Mouse (Mus musculus) mouse embryonic stem cell (cell line): ENCODE data around the gene Brip1.

Experiments
- in situ Hi-C, 2 experiments: fragments of 300-500 bp; cut with MboI; formaldehyde crosslinking; loops; 1 replicate in 1 of 2; 3 replicates in 1 of 2; pipeline ENCODE4 v1.14.3; 2019 to 2020; ENCODE audit warnings: low sequenced_read_pairs in 2 of 2, low pct_unique_long_range_greater_than_20kb in 1 of 2, mixed read lengths in 1 of 2; ENCODE audit not compliant: unreplicated experiment in 1 of 2

Brip1 gene

GRCm38 (mm10) chr11:86155638-86156037, 45.4 kb downstream of the Brip1 start:
- in situ Hi-C loops, result loop anchor here (25.0 kb wide), 1 partner anchor 293 kb away; the partner anchor contains the start of gene Gm11444 (in 2 of the 2)

DNA sequence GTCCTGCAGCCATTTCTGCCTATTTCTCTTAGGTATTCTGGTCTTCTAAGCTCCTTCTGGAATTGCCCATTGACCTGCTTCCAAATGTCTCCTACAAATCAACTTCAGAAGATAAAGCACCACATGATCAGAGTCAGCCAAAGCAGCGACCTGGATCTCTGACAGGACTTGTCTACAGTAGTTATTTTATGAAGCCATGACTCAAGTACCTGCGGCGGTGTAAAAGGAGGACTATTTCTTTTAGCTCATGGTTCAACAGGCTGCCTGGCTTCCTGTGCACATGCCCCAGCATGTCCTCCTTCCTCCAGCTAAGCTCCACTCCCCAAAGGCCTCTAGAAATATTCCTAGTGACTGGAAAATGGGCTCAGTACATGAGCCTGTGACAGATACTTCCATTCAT, 69.7 kb downstream of the Brip1 start:
- in situ Hi-C loops, result no loop called here

DNA sequence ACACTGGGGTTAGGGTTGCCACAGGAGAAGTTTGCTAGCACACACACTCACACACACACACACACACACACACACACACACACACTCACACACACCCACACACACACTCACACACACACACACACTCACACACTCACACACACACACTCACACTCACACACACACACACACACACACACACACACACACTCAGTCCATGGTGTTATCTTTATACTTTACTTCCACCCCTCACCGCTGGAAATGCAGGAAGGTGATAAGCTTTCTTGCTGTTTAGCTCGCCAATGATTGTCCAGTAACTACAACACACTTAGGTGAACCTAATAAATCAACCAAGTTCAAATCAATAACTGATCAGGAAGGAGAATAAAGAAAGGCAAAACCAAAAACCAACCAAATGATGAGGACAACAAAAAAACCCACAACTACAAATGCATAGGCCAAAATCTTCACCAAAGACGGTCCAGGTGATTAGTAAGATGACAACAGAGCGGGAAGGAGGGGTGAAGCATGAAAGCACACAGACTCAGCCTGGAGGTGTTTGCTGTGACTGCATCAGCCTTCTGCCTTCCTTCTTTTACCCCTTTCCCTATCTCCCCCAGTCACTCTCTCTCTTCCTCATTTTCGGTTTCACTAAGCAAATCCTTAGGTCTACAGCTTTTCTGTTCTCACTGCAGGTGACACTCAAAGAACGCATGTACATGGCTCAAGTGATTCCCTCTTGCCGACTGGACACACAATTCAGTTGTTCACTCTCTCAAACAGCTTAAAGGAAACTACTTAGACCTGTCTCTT, 83.7 kb downstream of the Brip1 start:
- in situ Hi-C loops, result no loop called here

DNA sequence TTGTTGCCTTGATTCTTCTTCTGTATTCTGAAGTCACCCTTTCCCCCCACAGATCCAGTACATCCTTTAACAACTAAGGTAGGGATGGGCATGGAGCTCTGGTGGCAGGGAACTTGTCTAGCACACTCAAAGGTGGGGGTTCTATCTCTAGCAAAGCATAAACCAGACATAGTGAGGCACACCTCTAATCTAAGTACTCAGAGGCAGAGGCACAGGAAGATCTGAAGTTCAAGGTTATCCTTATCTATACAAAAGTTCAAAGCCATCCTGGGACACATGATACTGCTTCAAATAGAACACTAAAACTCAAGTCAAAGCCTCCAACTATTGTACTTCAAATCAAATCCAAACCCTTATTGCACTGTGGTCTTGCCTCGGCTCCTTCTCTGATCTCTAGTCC, 85.0 kb downstream of the Brip1 start:
- in situ Hi-C loops, result no loop called here

- in situ Hi-C loops, result no loop called here
Measured at GRCm38 (mm10) chr11:86107276-86107675, 93.7 kb downstream of the Brip1 start.

DNA sequence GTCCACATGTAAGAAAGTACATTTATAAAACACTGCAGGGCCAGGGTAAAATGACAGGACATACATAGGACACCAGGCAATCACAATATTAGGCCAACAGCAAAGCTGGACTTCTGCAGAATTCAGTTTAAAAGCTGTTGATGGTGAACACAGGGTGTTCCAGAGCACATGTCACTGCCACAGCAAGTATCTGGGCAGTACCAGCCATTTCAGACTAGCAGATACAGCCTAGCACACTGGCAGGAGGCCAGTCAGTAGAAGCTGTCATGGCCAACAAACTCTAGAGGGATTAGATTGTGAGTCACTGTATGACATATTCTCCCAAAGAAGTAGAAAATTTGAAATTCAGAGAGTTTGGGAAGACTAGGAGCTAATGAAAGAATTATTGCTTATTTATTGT, 94.4 kb downstream of the Brip1 start:
- in situ Hi-C loops, result no loop called here

GRCm38 (mm10) chr11:86101191-86101590, 99.8 kb downstream of the Brip1 start:
- in situ Hi-C loops, result no loop called here

- in situ Hi-C loops, result no loop called here
Measured at GRCm38 (mm10) chr11:86099341-86099740, 101.7 kb downstream of the Brip1 start.

DNA sequence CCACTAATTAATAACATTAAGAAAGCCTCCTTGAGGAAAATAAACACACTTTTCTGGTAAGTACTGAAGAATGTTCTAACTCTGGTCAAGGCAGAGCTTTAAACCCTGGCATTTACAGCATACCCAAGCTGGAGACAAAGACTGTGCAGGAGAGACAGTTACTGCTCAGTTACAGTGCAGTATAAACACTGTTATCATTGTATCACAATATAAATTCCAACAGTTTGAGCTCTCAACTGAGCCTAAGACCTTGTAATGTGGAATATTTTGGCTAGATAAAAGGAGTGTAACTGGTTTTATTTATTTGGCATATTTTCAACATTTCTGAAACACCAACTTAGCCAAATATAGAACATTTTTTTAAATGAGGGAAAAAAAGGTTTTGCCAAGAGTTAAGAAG, 112.2 kb downstream of the Brip1 start:
- in situ Hi-C loops, result no loop called here

- in situ Hi-C loops, result no loop called here
Measured at GRCm38 (mm10) chr11:86084522-86084921, 116.5 kb downstream of the Brip1 start.

GRCm38 (mm10) chr11:86078025-86078424, 123.0 kb downstream of the Brip1 start:
- in situ Hi-C loops, result no loop called here

DNA sequence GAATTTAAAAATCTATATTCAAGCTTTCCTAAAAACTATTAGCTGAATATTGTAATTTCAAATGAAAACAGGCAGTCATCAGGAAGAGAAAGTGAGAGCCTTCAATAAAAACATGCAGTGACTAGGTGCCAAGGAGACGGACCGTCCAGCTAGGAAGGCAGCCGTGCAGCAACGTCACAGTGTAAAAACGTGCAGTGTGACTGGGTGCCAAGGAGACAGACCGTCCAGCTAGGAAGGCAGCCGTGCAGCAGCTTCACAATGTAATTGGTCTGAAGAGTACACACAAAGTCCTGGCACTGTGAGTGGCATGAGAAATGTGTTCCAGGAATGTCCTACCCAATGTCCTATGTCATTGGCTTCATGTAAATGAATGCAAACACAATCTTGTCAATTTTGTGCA, 124.0 kb downstream of the Brip1 start:
- in situ Hi-C loops, result no loop called here

DNA sequence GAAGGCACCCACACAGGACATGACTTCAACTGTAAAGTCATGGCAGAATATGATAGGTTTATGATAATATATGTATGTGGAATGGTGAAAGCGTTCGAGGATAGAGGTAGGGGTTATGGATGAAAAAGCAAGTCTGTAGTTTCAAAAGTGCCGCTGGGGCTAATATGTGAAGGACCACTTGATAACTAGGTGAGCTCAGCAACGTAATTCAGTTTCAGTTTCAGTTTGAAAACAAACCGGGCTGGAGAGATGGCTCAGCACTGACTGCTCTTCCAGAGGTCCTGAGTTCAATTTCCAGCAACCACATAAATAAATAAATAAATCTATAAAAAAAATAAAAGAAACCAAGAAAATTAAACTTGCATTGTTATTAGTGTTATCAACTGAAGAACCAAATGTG, 124.6 kb downstream of the Brip1 start:
- in situ Hi-C loops, result no loop called here

DNA sequence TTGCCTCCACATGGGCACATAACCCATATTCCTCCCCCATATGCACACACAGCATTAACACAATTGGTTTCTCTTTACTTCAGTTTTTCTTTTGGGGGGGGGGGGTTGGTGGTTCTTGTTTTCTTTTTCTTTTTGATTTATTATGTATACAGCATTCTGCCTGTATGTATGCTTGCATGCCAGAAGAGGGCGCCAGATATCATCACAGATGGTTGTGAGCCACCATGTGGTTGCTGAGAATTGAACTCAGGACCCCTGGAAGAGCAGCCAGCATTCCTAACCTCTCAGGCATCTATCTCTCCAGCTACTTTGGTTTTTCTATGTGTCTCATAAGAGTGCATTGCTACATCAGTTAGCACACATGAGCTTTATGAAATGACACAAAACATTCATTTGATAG, 125.6 kb downstream of the Brip1 start:
- in situ Hi-C loops, result no loop called here

GRCm38 (mm10) chr11:86068651-86069050, 132.3 kb downstream of the Brip1 start:
- in situ Hi-C loops, result no loop called here

- in situ Hi-C loops, result no loop called here
Measured at GRCm38 (mm10) chr11:86067154-86067553, 133.8 kb downstream of the Brip1 start.

DNA sequence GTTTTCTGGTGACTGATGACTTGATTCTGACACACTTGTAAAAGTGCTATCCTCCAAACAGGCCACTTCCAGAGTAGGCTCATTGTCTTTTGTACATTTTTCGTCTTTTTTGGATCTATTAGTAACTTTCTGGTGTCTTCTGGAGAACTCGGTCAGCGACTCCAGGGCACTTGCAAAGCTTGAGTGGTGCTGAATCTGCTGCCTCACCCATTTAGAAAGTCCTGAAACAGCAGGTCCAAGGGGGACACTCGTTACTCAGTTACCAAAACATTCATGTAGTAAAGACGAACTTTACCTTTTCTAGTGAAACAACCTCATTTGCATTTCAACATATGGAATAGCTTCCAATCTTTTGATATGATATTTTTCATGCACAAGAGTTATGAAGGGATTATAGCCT, 136.1 kb downstream of the Brip1 start:
- in situ Hi-C loops, result no loop called here

DNA sequence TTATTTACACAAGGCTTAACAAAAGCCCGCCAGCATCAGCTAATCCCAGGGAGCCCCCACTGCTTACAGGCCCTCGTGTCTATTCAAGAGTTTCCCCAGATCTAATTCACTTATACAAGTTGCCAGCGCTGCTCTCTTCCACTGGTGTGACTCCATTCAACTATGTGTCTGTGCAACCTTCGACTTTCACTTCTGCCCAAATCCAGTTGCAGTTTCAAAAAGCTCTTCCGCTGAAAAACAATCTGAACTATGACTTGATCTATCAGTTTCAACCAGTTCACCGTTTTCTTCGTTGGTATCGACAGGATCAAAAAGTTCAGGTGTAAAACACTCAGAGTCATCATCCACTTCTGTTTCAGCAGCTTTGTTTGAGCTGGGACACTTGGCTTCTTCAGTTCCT, 139.8 kb downstream of the Brip1 start:
- in situ Hi-C loops, result no loop called here

GRCm38 (mm10) chr11:86059123-86059522, 141.9 kb downstream of the Brip1 start:
- in situ Hi-C loops, result no loop called here

DNA sequence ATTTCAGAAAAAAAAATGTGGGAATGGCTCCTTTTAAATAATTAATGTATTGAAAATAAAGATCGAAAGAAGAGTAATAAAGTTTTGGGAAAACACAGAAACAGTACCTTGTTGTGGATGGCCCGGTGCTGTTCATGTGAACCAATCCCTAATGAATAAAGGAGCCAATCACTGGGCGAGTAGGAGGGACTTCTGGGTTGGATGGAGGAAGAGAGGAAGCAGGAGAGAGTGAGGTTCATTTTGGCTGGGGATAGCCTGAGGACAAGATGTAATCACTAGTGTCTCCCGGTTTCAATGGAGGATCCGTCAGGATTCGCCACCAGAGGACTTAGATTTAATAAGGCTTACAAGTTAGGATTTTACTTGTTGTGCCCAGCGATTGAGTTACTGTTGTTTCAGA, 145.2 kb downstream of the Brip1 start:
- in situ Hi-C loops, result no loop called here

DNA sequence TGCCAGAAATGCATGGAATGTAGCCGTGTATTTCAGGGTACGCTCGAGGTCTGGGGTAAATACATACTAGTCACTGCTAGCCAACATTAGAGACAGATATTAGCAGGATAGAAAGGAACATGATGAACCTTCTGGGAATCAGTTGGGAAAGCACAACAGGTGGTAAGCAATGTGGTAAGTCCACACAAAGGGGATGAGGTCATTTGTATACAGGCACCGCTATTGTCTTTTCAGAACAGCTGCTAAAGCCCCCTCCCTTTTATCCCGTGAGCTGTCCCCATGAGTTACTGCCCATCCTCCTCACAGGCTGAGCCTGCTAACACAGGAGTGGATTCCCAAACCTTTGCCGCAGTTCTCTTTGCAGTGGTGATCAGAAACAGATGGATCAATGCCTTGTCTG, 149.6 kb downstream of the Brip1 start:
- in situ Hi-C loops, result no loop called here
